ENCODE assay signal across 10 mouse cellular contexts in the genomic region with DNA sequence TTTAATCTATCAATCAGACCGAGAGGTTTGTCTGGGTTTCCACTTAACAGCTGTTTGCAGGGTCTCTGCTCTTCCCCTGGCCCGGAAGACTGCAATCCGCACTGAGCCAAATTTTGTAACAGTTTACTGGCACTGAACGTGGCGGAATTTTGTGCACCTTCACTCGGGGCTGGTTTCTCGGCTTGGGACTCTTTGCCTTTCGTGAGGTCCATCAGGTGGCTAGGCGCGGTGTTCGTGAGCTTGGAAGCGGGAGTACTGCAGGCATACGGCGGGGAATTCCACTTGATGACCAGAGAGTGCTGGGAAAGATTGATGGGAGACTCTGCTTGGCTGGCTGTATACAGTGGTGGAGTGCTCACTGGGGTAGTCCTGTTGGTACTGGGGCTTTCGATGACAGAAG.
"Had no signal": no experiment of that assay in that cellular context is flagged by ENCODE, and none has a peak within 500 bp of the region (broad histone marks: within the 10 kb centered on the region; RNA-seq: fewer than 3 reads in every experiment).

No protein-coding gene starts in this region.

- H3K27ac ChIP-seq: left cerebral cortex, adult 2 months; midbrain, embryonic 13.5 days; neural tube, embryonic 15.5 days had no signal

- H3K9me3 ChIP-seq: midbrain, embryonic 13.5 days; neural tube, embryonic 15.5 days had no signal

- H3K4me3 ChIP-seq: left cerebral cortex, adult 2 months; midbrain, embryonic 13.5 days; myocyte; neural tube, embryonic 15.5 days had no signal

- H3K27me3 ChIP-seq: midbrain, embryonic 13.5 days; neural tube, embryonic 15.5 days had no signal

- H3K9ac ChIP-seq: midbrain, embryonic 13.5 days; neural tube, embryonic 15.5 days had no signal

- H3K4me2 ChIP-seq: midbrain, embryonic 13.5 days; neural tube, embryonic 15.5 days had no signal

- ATAC-seq: midbrain, embryonic 13.5 days had no signal

- DNase-seq: kidney, adult 11 months; kidney, adult 9 months; kidney, postnatal 10 days; lung, adult 18-20 months; thymus, adult 2 months; thymus, postnatal 25 days had no signal

- H3K4me1 ChIP-seq: neural tube, embryonic 15.5 days had no signal
